In genomic region chr15:102014848-102015247, GRCm38 (mm10) we compare ENCODE assay signal across 27 mouse cellular contexts. TPM values are rescaled to one million over a fixed set of nuclear protein-coding genes. Genes with fewer than 3 reads are reported as not detected.
DNase-seq lines count a peak whose midpoint lies in the region; ATAC-seq and TF ChIP-seq lines count a peak whose summit lies in the region.
"Had no signal": no experiment of that assay in that cellular context is flagged by ENCODE, and none has a peak within 500 bp of the region (broad histone marks: within the 10 kb centered on the region; RNA-seq: fewer than 3 reads in every experiment).

No protein-coding gene starts in this region.

- 6% methylated on average over 3 of the region's 4 CpGs for WGBS in liver, adult 2 months
- WGBS in liver, embryonic 12.5 days (ENCODE audit: insufficient replicate concordance) = 8% methylated on average over 4 of the region's 4 CpGs
- 26% methylated on average over 2 of the region's 4 CpGs for WGBS in stomach, postnatal 0 days

- H3K36me3 ChIP-seq in liver, adult 2 months (ENCODE audit: control insufficient read depth, insufficient read depth, low read length) = no peaks in the 10 kb centered on the region
- no peaks in the 10 kb centered on the region for H3K36me3 ChIP-seq in liver, embryonic 12.5 days
- no peaks in the 10 kb centered on the region for H3K36me3 ChIP-seq in C2C12 (ENCODE audit: control insufficient read depth, insufficient read depth)
- no peaks in the 10 kb centered on the region for H3K36me3 ChIP-seq in stomach, postnatal 0 days (ENCODE audit: control insufficient read depth, insufficient read depth, low read length)
- H3K36me3 ChIP-seq: embryonic facial prominence, embryonic 12.5 days; embryonic facial prominence, embryonic 15.5 days; heart, embryonic 13.5 days; hindbrain, embryonic 12.5 days; hindbrain, embryonic 15.5 days; intestine, embryonic 15.5 days had no signal

- TF ChIP-seq POLR2A in liver, adult 2 months (IDR thresholded peaks at IDR 0.05; ENCODE audit: extremely low read depth, insufficient read depth, low read length) = no peak

- no peak overlapping the region for H3K9ac ChIP-seq in liver, adult 2 months (ENCODE audit: low read depth, low read length)
- no peak overlapping the region for H3K9ac ChIP-seq in liver, embryonic 12.5 days
- H3K9ac ChIP-seq in stomach, postnatal 0 days (ENCODE audit: low read length) = no peak overlapping the region
- H3K9ac ChIP-seq: embryonic facial prominence, embryonic 12.5 days; embryonic facial prominence, embryonic 15.5 days; forebrain, postnatal 0 days; heart, embryonic 13.5 days; hindbrain, embryonic 12.5 days; hindbrain, embryonic 15.5 days; intestine, embryonic 15.5 days had no signal

- TF ChIP-seq CTCF in liver, adult 2 months (IDR thresholded peaks at IDR 0.05; ENCODE audit: low read depth, low read length) = no peak
- TF ChIP-seq CTCF in C2C12 (IDR thresholded peaks at IDR 0.05; ENCODE audit: control insufficient read depth, insufficient read depth, insufficient read length) = no peak
- no peak for TF ChIP-seq CTCF in stomach, postnatal 0 days (IDR thresholded peaks at IDR 0.05; ENCODE audit: low read depth)
- no peak for TF ChIP-seq CTCF in layer of hippocampus, adult 2 months (conservative IDR thresholded peaks at IDR 0.05)

- TF ChIP-seq EP300 in stomach, postnatal 0 days (optimal IDR thresholded peaks at IDR 0.05) = no peak

- H3K27me3 ChIP-seq in liver, adult 2 months (ENCODE audit: control insufficient read depth, insufficient read depth, low read length) = no peaks in the 10 kb centered on the region
- H3K27me3 ChIP-seq in liver, embryonic 12.5 days (replicated peaks) = no peaks in the 10 kb centered on the region
- no peaks in the 10 kb centered on the region for H3K27me3 ChIP-seq in C2C12 (ENCODE audit: control insufficient read depth, insufficient read depth, insufficient read length)
- no peaks in the 10 kb centered on the region for H3K27me3 ChIP-seq in stomach, postnatal 0 days (ENCODE audit: control insufficient read depth, insufficient read depth, low read length)
- H3K27me3 ChIP-seq: embryonic facial prominence, embryonic 12.5 days; heart, embryonic 13.5 days; hindbrain, embryonic 15.5 days; intestine, embryonic 15.5 days had no signal

- H3K79me2 ChIP-seq in liver, adult 2 months (ENCODE audit: control insufficient read depth, insufficient read depth, low read length) = no peaks in the 10 kb centered on the region
- H3K79me2 ChIP-seq in C2C12 (ENCODE audit: control insufficient read depth, insufficient read depth) = no peaks in the 10 kb centered on the region

- H3K9me3 ChIP-seq in liver, embryonic 12.5 days (replicated peaks) = no peaks in the 10 kb centered on the region
- H3K9me3 ChIP-seq in stomach, postnatal 0 days (ENCODE audit: control insufficient read depth, low read length) = no peaks in the 10 kb centered on the region
- H3K9me3 ChIP-seq: embryonic facial prominence, embryonic 12.5 days; embryonic facial prominence, embryonic 15.5 days; heart, embryonic 13.5 days; hindbrain, embryonic 12.5 days; hindbrain, embryonic 15.5 days; intestine, embryonic 15.5 days had no signal

- ATAC-seq in liver, embryonic 12.5 days = no peak
- ATAC-seq in stomach, postnatal 0 days (ENCODE audit: low FRiP score, low TSS enrichment) = no peak
- ATAC-seq: CD4-positive, CD25-positive, alpha-beta regulatory T cell, adult 4 months; forebrain, embryonic 14.5 days; forebrain, postnatal 0 days; intestine, embryonic 15.5 days had no signal

- H3K4me1 ChIP-seq in liver, adult 2 months (ENCODE audit: control insufficient read depth, insufficient read depth, low read length) = peaks cover 23% of the 10 kb centered on the region
- peaks cover 40% of the 10 kb centered on the region for H3K4me1 ChIP-seq in liver, embryonic 12.5 days
- no peaks in the 10 kb centered on the region for H3K4me1 ChIP-seq in stomach, postnatal 0 days (replicated peaks; ENCODE audit: control insufficient read depth, insufficient read depth)

- DNase-seq in liver, adult 2 months (ENCODE audit: extremely low read depth, low read depth, low spot score) = peak; percentile 59
- DNase-seq in NIH3T3 (ENCODE audit: low read depth) = peak; percentile 52
- no peak for DNase-seq in stomach, postnatal 0 days (ENCODE audit: low spot score)
- DNase-seq in layer of hippocampus, adult 2 months (ENCODE audit: low spot score in 2 of 2) = no peak
- DNase-seq in right cerebral cortex, adult 2 months (ENCODE audit: low spot score in 2 of 2) = no peak
- no peak for DNase-seq in spleen, postnatal 14 days (ENCODE audit: low spot score in 2 of 2)
- DNase-seq: adrenal gland, adult 2 months; adrenal gland, postnatal 14 days; B cell, adult 2 months; cerebellum, adult 2 months; cerebellum, adult 9-11 months; cerebellum, postnatal 25 days; forebrain, postnatal 0 days; gastrocnemius, adult 2 months; gastrocnemius, postnatal 14 days; heart, adult 18-20 months had no signal

- no peaks in the 10 kb centered on the region for H3K79me3 ChIP-seq in C2C12 (ENCODE audit: low read depth)

- H3K4me3 ChIP-seq in liver, adult 2 months (ENCODE audit: insufficient read depth, low read depth, low read length) = no peak overlapping the region
- no peak overlapping the region for H3K4me3 ChIP-seq in liver, embryonic 12.5 days
- H3K4me3 ChIP-seq in C2C12 (ENCODE audit: insufficient read depth, poor library complexity, severe bottlenecking) = no peak overlapping the region
- H3K4me3 ChIP-seq in stomach, postnatal 0 days (ENCODE audit: low read depth, low read length) = no peak overlapping the region
- no peak overlapping the region for H3K4me3 ChIP-seq in layer of hippocampus, adult 2 months
- H3K4me3 ChIP-seq: embryonic facial prominence, embryonic 12.5 days; embryonic facial prominence, embryonic 15.5 days; gastrocnemius, adult 2 months; heart, embryonic 13.5 days; hindbrain, embryonic 12.5 days; hindbrain, embryonic 15.5 days; intestine, embryonic 15.5 days had no signal

- no peak overlapping the region for H3ac ChIP-seq in C2C12 (ENCODE audit: control insufficient read depth, insufficient read length, low read depth)

- no peak overlapping the region for H3K27ac ChIP-seq in liver, adult 2 months (replicated peaks; ENCODE audit: insufficient read depth, low read depth, low read length)
- no peak overlapping the region for H3K27ac ChIP-seq in liver, embryonic 12.5 days
- peak overlapping the region; percentile 35; the same call in 1 of the 2 replicates for H3K27ac ChIP-seq in stomach, postnatal 0 days (replicated peaks)
- no peak overlapping the region for H3K27ac ChIP-seq in layer of hippocampus, adult 2 months
- H3K27ac ChIP-seq: embryonic facial prominence, embryonic 12.5 days; embryonic facial prominence, embryonic 15.5 days; gastrocnemius, adult 2 months; hindbrain, embryonic 12.5 days; hindbrain, embryonic 15.5 days had no signal

- H3K4me2 ChIP-seq in liver, embryonic 12.5 days = no peak overlapping the region
- no peak overlapping the region for H3K4me2 ChIP-seq in stomach, postnatal 0 days (replicated peaks; ENCODE audit: low read depth)
- H3K4me2 ChIP-seq: embryonic facial prominence, embryonic 12.5 days; embryonic facial prominence, embryonic 15.5 days; heart, embryonic 13.5 days; hindbrain, embryonic 12.5 days; hindbrain, embryonic 15.5 days; intestine, embryonic 15.5 days had no signal

TF ChIP-seq in C2C12, 6 proteins besides CTCF, POLR2A, EP300 and RAD21:
- peak; percentile 98 for TF ChIP-seq FOSL1 (IDR thresholded peaks at IDR 0.05; ENCODE audit: insufficient read depth, low read length, poor library complexity, severe bottlenecking)
- no peak for TF ChIP-seq MAX (IDR thresholded peaks at IDR 0.05)
- TF ChIP-seq MYOG (IDR thresholded peaks at IDR 0.05; ENCODE audit: control insufficient read depth, extremely low read depth, insufficient read length) = no peak
- TF ChIP-seq CEBPB (IDR thresholded peaks at IDR 0.05; ENCODE audit: low read depth) = peak; percentile 1
- no peak for TF ChIP-seq USF1 (IDR thresholded peaks at IDR 0.05; ENCODE audit: low read depth)
- TF ChIP-seq MYOD1 (IDR thresholded peaks at IDR 0.05; ENCODE audit: control insufficient read depth, insufficient read length, low read depth) = peak; percentile 31

RNA-seq across cellular contexts. Expression of gene Krt8, which starts 10.6 kb away (rescaled TPM):
- total RNA-seq in liver, adult 2 months (2014; rRNA removed) = 240 and 251 TPM in 2 replicates
- polyA plus RNA-seq in liver, adult 2 months (2012; rRNA removed) = 155 and 168 TPM in 2 replicates
- polyA plus RNA-seq in liver, embryonic 12.5 days (2016; fragmentation: Nextera tagmentation; extraction: Ambion mirVana) = 71.9 and 75.3 TPM in 2 replicates
- polyA plus RNA-seq in C2C12 (2012; fragmentation: generic; extraction: Trizol) = 0.20 TPM
- polyA plus RNA-seq in stomach, postnatal 0 days (2015; fragmentation: Nextera tagmentation; extraction: Ambion mirVana) = 1,902 and 1,960 TPM in 2 replicates
- total RNA-seq in layer of hippocampus, adult 2 months (2021) = under 1 TPM in 1 of 2 experiments, not detected in 1; 0.26 TPM
- total RNA-seq: common myeloid progenitor, adult 5-6 weeks; gastrocnemius, adult 2 months had no signal

RNA-seq across cellular contexts. Expression of gene Krt18, which starts 13.1 kb away (rescaled TPM):
- total RNA-seq in liver, adult 2 months (2014; rRNA removed) = 255 and 258 TPM in 2 replicates
- 110 and 124 TPM in 2 replicates for polyA plus RNA-seq in liver, adult 2 months (2012; rRNA removed)
- 72.7 and 77.6 TPM in 2 replicates for polyA plus RNA-seq in liver, embryonic 12.5 days (2016; fragmentation: Nextera tagmentation; extraction: Ambion mirVana)
- 0.04 TPM for polyA plus RNA-seq in C2C12 (2012; fragmentation: generic; extraction: Trizol)
- polyA plus RNA-seq in stomach, postnatal 0 days (2015; fragmentation: Nextera tagmentation; extraction: Ambion mirVana) = 715 and 753 TPM in 2 replicates
- under 1 TPM; 0.32 to 0.67 TPM for total RNA-seq in layer of hippocampus, adult 2 months (2021)

RNA-seq across cellular contexts. Expression of gene Eif4b, which starts 58.7 kb away (rescaled TPM):
- total RNA-seq in liver, adult 2 months (2014; rRNA removed) = 119 and 130 TPM in 2 replicates
- 70.5 and 73.8 TPM in 2 replicates for polyA plus RNA-seq in liver, adult 2 months (2012; rRNA removed)
- 91.7 and 91.8 TPM in 2 replicates for polyA plus RNA-seq in liver, embryonic 12.5 days (2016; fragmentation: Nextera tagmentation; extraction: Ambion mirVana)
- polyA plus RNA-seq in C2C12 (2012; fragmentation: generic; extraction: Trizol) = 268 TPM
- polyA plus RNA-seq in stomach, postnatal 0 days (2015; fragmentation: Nextera tagmentation; extraction: Ambion mirVana) = 46.5 and 48.4 TPM in 2 replicates
- 100 to 1,000 TPM; 196 to 199 TPM for total RNA-seq in layer of hippocampus, adult 2 months (2021)

Comparison
In these comparisons a context has a peak if more than half of its experiments do, and no peak if none do; other contexts are left out.
1. DNase-seq: peak in liver, adult 2 months (single experiment) and NIH3T3 (single experiment); none in stomach, postnatal 0 days (single experiment), layer of hippocampus, adult 2 months (0 of 2), right cerebral cortex, adult 2 months (0 of 2) and spleen, postnatal 14 days (0 of 2).
2. RNA of gene Krt8, which starts 10.6 kb away (polyA plus RNA-seq): 1,902 to 1,960 TPM in stomach, postnatal 0 days, 155 to 168 TPM in liver, adult 2 months and 71.9 to 75.3 TPM in liver, embryonic 12.5 days; 0.20 TPM in C2C12 (single experiment); every median in the first group is over 10 times any median in the second.
3. RNA of gene Krt18, which starts 13.1 kb away (polyA plus RNA-seq): 715 to 753 TPM in stomach, postnatal 0 days, 110 to 124 TPM in liver, adult 2 months and 72.7 to 77.6 TPM in liver, embryonic 12.5 days; 0.04 TPM in C2C12 (single experiment); every median in the first group is over 10 times any median in the second.